Mouse (Mus musculus): ENCODE measurements at regions not wholly inside any gene's neighbourhood (a gene's known extent, or its start where the extent isn't known, plus 50 kb on each side); places are given as distances from the start of the nearest gene placed in this dataset.
"Not testable (repeated sequence)": the region's sequence is repeated elsewhere in the genome, so short reads cannot be mapped to it uniquely, and the experiment has no call there.

- not testable (repeated sequence) for DNase-seq (ENCODE audit: low spot score in 2 of 2)
Observed at GRCm38 (mm10) chr12:115119134-115119826, 928.2 kb upstream of the Zfp386 start.

- DNase-seq (ENCODE audit: low spot score in 2 of 2), result peak in 1 of 2 experiments; percentile 1
Observed at GRCm38 (mm10) chr12:115121259-115121658, 926.3 kb upstream of the Zfp386 start.

- no peak for DNase-seq (ENCODE audit: low spot score in 2 of 2)
Observed at GRCm38 (mm10) chr12:115121899-115122298, 925.6 kb upstream of the Zfp386 start.

- not testable (repeated sequence) for DNase-seq (ENCODE audit: low spot score in 2 of 2)
Observed at GRCm38 (mm10) chr12:115132930-115133329, 914.6 kb upstream of the Zfp386 start.

DNA sequence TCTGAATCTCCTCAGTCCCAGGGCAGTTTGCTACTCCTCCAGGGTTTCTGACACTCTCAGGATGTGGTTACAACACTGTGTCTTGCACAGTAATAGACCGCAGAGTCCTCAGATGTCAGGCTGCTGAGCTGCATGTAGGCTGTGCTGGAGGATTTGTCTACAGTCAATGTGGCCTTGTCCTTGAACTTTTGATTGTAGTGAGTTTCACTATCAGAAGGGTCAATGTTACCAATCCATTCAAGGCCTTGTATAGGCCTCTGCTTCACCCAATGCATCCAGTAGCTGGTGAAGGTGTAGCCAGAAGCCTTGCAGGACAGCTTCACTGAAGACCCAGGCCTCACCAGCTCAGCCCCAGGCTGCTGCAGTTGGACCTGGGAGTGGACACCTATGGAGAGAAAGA, 902.1 kb upstream of the Zfp386 start:
- not testable (repeated sequence) for DNase-seq (ENCODE audit: low spot score in 2 of 2)

DNA sequence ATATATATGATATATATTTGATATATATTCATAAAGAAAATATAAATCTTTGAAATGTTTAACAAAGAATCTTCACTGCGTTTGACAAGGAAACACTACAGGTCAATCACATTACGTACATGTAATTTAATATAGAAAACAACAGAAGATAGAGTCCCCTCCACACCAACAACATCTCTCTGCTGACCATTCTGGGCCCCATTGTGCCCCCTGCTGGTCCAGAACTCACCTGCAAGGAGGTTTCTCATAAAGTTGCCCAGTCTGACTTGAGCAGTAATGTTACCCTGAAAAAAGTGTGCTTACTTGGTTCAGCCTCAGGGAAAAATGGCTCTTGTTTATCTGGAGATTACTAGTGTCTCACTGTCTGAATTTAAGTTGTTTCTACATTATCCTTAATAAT, 901.1 kb upstream of the Zfp386 start:
- peak in 1 of 2 experiments; percentile 3 for DNase-seq (ENCODE audit: low spot score in 2 of 2)

GRCm38 (mm10) chr12:115151967-115152366, 895.6 kb upstream of the Zfp386 start:
- not testable (repeated sequence) for DNase-seq (ENCODE audit: low spot score in 2 of 2)

DNA sequence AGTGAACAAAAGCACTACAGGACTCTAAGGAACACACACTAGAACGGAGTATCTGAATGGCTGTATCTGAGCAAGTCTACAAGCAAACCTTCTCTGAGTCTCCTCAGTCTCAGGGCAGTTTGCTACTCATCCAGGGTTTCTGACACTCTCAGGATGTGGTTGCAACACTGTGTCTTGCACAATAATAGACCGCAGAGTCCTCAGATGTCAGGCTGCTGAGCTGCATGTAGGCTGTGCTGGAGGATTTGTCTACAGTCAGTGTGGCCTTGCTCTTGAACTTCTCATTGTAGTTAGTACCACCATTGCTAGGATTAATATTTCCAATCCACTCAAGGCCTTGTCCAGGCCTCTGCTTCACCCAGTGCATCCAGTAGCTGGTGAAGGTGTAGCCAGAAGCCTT, 889.3 kb upstream of the Zfp386 start:
- DNase-seq (ENCODE audit: low spot score in 2 of 2), result peak; percentile 1 to 2

DNA sequence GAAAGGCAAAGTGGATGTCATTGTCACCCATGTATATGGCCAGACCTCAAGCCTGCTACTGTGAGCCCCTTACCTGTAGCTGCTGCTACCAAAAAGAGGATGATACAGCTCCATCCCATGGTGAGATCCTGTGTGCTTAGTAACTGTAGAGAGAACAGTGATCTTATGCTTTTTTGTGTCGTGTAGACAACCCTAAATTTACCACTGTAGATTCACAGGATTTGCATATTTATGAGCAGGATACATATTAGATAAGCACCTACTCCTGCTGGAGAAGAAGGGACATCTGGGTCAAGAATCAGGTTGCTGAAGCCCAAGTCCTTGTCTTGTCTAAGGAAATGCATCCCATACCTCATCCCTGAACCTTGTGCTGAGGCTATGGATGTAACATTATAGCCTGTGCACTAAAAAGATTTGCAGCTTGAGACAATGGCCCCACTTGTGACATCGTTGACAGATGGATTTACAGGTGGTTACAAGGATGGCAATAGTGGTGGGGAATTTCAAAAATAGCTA, 888.7 kb upstream of the Zfp386 start:
- not testable (repeated sequence) for DNase-seq (ENCODE audit: low spot score in 2 of 2)

- DNase-seq (ENCODE audit: low spot score in 2 of 2), result peak; percentile 45 to 53
Observed at GRCm38 (mm10) chr12:115165499-115165898, 882.0 kb upstream of the Zfp386 start.

- not testable (repeated sequence) for DNase-seq (ENCODE audit: low spot score in 2 of 2)
Observed at GRCm38 (mm10) chr12:115166006-115166405, 881.5 kb upstream of the Zfp386 start.

- DNase-seq (ENCODE audit: low spot score in 2 of 2), result peak; percentile 47 to 51
Observed at GRCm38 (mm10) chr12:115193482-115194103, 853.9 kb upstream of the Zfp386 start.

DNA sequence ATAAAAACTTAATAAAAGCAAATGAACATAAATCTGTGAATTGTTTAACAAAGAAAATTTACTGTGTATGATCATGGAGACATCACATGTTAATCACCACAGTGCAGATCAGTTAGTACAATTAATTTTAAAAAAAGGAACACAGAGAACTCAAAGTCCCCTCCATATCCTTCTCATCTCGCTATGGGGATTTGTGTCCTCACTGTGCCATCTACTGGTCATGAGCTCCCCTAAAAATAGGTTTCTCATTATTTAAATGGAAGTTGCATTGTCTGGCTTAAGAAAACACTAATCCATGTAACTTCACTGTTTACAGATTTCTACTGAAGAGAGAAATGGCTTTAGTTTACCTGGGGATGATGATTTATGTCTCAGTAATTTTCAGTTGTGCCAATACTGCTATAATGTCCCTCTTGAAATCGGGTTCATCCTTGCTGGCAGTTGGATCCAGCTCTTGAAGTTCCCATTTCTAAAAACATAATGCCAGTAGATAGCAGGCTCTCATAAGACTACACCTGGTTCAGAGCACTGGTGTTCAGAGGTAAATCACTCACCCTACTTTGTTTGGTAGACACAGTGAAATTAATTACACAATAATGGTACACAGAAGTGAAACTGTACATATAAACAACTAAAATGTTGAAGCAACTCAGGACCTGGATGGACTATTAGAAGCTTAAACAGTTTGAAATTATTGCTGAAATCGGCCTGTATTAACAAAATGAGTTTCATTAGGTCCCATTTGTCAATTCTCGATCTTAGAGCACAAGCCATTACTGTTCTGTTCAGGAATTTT, 850.0 kb upstream of the Zfp386 start:
- DNase-seq (ENCODE audit: low spot score in 2 of 2), result no peak

DNA sequence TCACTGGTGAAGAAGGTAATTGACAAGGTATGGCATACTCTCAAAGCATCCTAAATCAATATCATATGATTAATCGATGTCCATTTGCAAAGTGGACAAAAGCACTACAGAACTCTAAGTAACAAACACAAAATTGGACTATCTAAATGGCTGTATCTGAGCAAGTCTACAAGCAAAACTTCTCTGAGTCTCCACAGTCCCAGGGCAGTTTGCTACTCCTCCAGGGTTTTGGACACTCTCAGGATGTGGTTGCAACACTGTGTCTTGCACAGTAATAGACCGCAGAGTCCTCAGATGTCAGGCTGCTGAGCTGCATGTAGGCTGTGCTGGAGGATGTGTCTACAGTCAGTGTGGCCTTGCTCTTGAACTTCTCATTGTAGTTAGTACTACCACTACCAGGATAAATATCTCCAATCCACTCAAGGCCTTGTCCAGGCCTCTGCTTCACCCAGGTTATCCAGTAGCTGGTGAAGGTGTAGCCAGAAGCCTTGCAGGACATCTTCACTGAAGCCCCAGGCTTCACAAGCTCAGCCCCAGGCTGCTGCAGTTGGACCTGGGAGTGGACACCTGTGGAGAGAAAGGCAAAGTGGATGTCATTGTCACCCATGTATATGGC, 839.6 kb upstream of the Zfp386 start:
- DNase-seq (ENCODE audit: low spot score in 2 of 2), result peak in 1 of 2 experiments; percentile 2

GRCm38 (mm10) chr12:115222671-115223070, 824.9 kb upstream of the Zfp386 start:
- peak in 1 of 2 experiments; percentile 2 for DNase-seq (ENCODE audit: low spot score in 2 of 2)

DNA sequence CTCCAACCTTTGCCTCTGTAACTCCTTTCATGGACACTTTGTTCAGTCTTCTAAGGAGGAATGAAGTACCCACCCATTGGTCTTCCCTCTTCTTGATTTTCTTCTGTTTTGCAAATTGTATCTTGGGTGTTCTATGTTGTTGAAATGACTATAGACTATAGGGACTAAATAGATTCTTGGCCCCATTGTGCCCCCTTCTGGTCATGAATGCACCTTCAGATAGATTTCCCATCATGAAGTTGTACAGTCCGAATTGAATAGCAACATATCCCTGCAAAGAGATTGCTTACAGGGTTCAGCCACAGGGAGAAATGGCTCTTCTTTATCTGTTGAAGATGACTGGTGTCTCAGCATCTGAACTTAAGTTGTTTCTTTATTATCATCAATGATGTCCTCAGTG, 817.6 kb upstream of the Zfp386 start:
- peak in 1 of 2 experiments; percentile 2 for DNase-seq (ENCODE audit: low spot score in 2 of 2)

- peak; percentile 2 to 7 for DNase-seq (ENCODE audit: low spot score in 2 of 2)
Observed at GRCm38 (mm10) chr12:115242661-115243060, 804.9 kb upstream of the Zfp386 start.

GRCm38 (mm10) chr12:115247298-115247697, 800.2 kb upstream of the Zfp386 start:
- not testable (repeated sequence) for DNase-seq (ENCODE audit: low spot score in 2 of 2)

DNA sequence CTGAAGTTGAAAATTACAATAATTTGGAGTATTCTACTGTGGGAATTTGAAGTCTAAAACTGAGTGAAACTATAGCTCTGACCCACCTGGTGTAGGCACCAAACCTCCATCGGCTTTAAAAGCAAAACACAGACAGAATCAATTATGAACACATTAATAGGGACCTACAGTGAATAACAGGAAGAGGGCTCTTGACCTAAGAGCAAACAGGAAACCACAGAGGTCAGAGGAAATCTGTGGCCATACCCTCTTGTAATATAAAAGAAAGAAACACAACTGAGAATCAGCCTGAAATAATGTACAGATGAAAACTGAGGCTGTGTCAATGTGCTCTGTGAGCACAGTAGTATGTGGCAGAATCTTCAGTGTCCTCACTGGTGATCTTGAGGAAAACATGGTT, 789.7 kb upstream of the Zfp386 start:
- DNase-seq (ENCODE audit: low spot score in 2 of 2), result peak; percentile 11 to 22

DNA sequence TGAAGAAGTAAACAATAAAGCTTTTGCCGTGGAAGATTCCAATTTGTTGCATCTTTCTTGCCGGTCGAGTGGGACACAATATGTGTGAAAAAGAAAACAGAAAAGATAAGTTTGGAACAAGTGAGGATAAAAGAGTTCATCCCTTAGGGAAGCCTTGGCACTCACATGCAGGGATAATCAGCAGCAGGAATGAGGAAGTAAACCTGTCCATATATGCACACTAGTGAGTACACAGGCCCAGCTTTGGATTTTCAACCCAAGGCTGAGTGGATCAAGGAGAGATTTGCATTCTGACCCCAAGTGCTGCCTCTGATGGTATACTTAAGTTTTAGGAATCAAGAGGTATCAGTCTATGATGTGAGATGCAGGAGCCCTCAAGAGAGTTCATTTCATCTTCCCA, 788.8 kb upstream of the Zfp386 start:
- no peak for DNase-seq (ENCODE audit: low spot score in 2 of 2)

DNA sequence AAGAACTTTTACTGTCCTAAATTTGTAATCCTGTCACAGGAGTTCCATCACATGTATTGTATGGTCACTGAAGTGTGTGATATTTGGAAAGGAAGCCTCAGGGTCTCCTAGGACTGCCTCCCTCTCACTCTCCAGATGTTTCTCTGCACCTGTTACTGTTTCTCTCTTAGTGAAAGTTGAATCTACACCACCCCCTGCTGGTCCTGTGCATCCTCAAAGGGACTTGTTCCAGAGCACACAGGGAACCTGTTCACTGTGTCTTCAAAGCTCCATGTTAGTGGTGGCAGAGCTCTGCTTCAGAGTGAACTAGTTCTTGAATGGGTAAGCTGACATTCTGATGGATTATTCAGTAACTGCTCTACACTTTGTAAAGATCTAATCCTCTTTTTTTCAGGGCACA, 785.1 kb upstream of the Zfp386 start:
- peak; percentile 26 to 33 for DNase-seq (ENCODE audit: low spot score in 2 of 2)

- DNase-seq (ENCODE audit: low spot score in 2 of 2), result not testable (repeated sequence)
Observed at GRCm38 (mm10) chr12:115276749-115277148, 770.8 kb upstream of the Zfp386 start.
